Mouse (Mus musculus) adrenal gland, postnatal 36 days (tissue): ENCODE measurements around the gene Rheb. TPM values are rescaled to one million over a fixed set of nuclear protein-coding genes. Genes with fewer than 3 reads are reported as not detected.
A peak's percentile ranks its signal among the peaks of the same experiment; 100 is the strongest.
"Not testable (repeated sequence)": the region's sequence is repeated elsewhere in the genome, so short reads cannot be mapped to it uniquely, and the experiment has no call there.

Experiments used
- DNase-seq, 2 experiments: peaks; one replicate each; pipeline ENCODE4 v3.0.0; 2021; ENCODE audit warnings: mixed read lengths in 1 of 2
- total RNA-seq, 2 experiments: library from RNA; stranded (reverse); gene quantifications; 2 replicates each; pipeline ENCODE4 v1.2.3; 2021

Rheb gene
- total RNA-seq, 2 experiments from 2014 or later: 80.8 to 88.1 TPM

DNA sequence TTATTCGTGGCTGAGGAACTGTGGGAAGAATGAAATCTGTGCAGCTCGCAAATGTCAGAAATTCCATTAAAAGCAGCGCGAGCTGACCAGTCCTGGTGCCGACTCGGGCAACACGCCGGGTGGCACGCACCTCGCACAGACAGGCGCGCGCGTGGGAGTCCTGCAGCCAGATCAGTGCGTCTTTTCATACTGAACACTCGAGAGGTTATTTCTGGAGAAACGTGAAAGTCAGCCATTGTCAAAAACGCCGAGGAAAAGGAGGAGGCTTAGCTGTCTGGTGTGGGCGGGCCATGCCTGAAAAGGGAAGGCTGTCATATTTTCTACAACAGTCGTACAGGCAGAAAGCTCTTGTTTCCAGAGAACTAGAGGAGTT lies 665 bp upstream of the Rheb start:
- DNase-seq: no peak

DNA sequence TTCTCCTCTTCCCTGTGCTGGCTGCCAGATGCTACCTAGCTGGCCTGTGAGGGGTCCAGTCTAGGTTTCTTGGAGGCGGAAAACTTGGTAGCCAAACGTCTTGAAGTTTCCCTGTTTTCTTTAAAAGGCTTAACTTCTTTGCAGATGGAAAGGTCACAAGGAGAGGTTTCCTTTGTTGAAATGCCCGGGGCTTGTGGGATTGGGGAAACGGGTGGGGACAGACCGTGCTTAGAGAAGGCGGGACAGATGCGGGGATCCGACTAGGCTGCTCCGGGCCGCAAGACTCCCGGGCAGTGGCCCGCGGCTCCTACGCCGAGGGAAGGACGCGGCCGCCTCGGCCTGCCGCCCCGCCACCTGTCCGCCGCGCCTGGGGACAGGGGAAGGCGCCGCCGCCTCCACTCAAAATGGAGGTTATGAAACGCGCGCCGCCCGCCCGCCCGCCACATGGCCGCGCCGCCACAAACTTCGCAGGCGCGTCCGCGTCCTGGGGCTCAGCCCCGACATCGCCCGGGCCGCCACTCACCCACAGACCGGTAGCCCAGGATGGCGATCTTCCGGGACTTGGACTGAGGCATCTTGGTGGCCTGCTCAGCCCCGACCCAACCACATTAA lies 656 bp downstream of the Rheb start:
- DNase-seq: peak in 1 of 2 experiments; percentile 63

DNA sequence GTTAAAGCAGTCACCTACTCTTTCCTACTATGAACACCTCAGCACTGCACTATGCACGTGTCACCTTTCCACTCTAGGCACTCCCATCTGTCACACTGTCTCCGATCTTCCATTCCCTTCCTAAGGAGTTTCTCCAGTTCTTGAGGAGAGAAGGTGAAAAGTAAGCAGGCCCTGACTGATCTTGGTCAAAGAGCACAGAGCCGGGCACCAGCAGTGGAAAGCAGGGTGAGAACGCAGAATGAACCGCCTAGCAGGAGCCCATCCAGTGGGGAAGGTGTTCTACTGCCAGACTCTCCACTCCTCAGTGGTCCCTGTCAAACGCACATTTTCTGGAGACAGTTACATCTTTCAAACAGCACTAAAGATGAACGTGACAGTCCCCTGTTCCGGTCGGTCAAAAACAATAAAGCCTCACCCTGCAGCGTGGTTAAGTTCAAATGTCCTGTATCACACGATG lies 1.4 kb downstream of the Rheb start:
- no peak for DNase-seq

DNA sequence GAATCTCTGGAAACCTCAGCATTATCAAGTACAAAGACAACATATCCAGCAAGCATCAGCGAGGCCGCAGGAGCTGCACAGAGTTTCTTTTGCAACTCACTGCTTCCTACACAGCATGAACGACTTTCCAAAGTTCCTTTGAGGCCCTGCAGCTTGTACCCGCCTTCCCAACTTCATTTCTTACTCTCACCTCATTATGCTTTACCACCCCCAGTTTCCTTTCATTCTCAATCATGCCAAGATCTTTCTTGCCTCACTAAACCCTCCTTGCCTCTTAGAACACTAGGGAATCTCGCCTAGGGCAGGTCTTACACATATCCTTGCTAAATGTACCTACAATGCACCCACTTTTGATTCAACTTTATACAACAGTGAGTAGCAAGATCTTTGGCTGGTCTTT lies 7.9 kb downstream of the Rheb start:
- no peak for DNase-seq

GRCm38 (mm10) chr5:24831912-24832311 lies 10.5 kb downstream of the Rheb start:
- no peak for DNase-seq

DNA sequence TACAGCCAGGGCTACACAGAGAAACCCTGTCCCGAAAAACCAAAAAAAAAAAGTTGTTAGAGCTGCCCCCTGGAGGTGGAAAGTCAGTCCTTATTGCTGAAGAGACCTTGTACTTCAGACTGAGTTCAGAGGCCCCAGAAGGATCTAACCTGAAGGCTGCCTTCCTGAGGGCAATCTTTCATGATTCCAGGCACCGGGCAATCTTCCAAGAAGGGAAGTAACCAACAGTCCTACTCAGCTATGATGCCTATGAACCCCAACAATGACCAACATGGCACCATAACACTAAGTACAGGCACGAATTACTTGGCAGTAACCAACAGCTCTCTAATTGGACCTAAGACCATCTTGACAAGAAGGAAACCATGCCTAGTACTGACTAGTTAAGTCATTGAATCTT lies 14.0 kb downstream of the Rheb start:
- DNase-seq: peak in 1 of 2 experiments; percentile 21

GRCm38 (mm10) chr5:24827173-24827572 lies 15.3 kb downstream of the Rheb start:
- no peak for DNase-seq

DNA sequence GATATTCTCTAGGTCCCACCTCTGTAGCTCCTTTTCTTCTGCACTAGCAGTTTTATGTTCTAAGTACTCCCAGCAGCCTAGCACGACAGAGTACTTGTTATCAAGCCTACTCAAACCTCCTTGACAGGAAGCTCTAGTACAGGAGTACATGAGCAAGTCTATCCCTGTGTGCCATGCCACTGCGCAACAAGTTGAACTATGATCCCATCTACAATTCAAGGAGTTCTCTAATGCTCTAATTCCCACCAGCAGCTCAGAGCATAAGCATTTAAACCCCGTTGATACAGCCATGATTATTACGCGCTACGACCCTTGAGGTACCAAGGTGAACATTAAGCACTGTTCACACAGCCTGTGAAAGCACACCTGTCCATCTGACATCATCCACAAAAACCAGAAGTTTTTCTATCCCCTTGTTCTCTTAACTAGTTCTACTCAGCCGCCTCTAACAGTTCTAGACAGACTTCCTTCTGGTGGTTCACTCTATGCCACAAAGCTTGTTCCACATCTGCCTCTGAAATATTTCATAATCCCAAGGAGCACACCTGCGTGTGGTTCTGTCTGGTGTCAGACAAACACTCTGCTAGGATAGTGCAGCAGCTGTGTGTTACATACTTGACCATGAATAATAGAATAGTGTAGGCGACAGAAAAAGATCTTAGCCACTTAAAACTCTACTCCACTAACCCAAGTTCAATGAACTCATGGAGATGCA lies 16.2 kb downstream of the Rheb start:
- no peak for DNase-seq

DNA sequence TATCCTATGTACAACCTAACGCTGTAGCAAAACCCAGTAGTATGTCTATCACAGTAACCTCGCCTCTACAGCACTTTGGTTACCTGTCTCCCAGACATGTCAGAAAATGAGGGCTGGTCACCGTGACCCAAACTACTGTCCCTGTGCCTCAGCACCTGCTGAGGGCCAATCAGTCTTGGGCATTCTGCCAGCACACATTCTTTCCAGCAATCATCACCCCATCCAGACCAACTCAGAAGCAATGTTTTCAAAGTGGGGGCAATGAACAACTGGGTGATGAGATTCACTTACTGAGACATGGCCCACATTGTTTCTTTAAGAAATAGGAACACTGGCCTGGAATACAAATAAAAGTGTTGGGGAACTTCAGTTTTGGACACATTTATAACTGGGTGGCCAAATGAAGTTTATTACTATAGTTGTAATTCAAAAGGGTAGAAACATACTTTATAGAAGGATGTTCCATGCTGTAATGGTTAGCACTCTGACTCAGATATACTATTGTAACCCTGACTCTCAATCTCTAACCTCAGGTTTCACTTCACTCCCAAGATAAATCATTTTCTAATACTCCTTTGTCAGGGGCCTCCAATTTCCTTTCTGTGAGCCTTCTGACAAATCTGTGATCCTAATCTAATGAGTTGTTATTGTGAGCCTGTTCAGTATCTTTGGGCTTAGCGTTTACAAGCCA lies 16.9 kb downstream of the Rheb start:
- peak in 1 of 2 experiments; percentile 49 for DNase-seq

DNA sequence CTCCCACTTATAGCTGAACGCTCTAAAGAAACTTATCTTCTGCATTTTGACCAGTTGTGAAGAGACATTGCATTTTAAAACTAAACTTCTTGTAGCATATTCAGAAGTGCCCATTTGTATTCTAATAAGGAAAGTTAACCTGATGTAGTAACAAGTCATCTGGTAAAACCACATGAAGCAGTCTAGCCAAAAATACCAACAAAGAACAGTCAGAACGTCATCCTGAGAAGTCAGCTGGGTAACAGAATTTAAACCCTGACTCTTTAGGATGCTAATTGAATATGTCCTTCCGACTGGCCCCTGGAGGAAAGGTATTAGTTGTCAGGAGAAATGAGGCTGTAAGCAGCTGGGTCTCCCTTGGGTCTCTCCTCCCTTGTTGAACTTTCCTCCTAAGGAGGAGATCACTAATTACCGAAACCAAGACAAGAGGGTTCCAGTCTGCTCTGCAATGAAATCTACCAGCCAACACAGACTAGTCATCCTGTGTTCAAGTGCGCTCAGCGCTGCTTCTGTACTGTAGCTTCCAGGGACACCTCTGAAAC lies 18.5 kb downstream of the Rheb start:
- no peak for DNase-seq

DNA sequence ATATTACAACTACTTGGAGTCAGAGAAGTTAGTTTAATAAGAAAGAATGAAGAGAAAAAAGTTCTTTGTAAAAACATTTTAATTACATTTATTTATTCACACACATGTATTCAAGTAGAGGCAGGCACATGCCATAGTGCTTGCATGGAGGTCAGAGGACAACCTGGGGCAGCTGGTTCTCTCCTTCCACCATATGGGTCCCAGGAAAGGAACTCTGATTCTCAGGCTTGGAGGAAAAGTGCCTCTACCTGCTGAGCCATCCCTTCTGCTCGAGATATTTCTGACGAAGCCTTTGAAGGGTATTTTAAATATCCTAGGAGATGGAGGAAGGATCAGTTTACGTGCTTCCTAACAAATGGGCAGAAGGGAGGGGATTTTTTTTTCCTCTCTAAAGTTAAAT lies 19.6 kb downstream of the Rheb start:
- no peak for DNase-seq

- DNase-seq: not testable (repeated sequence)
Observed at GRCm38 (mm10) chr5:24822231-24822630, 20.2 kb downstream of the Rheb start.

GRCm38 (mm10) chr5:24821403-24821841 lies 21.0 kb downstream of the Rheb start:
- DNase-seq: peak; percentile 50 to 62

DNA sequence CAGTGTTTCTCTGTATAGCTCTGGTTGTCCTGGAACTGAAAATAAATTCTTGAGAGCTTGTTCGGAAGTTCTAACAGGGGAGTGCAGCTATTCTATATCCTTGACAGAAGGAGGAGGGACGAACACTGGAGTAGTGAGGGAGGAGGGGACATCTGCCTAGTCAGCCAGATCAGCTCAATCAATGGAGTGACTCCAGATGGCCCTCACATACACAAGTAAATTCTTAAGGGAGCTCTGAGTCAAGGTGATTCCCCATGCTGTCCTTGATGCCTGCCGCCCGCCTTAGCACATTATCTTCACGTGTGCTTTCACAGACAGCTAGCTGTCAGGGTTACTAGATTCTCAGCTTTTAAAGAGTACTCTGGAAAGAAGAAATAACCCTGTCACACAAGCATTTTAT lies 21.8 kb downstream of the Rheb start:
- no peak for DNase-seq

DNA sequence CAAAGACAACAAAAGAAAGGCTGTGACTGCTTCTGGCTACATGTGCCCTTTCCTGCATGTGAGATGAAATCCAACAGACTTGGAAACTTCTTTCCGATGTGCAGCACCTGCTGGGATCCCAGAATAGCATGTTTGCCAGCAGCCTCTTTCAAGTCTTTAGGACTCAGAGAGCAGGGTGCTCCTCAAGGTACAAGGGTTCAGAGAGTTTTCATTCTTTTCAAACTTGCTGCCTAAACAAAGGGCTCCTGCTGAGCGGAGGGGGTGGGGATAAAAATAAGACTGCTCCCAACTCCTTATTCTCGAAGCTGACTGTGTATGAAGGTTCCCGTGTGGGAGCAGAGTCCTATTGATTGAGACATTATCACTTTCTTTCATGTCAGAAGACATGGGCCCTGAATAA lies 25.2 kb downstream of the Rheb start:
- no peak for DNase-seq

DNA sequence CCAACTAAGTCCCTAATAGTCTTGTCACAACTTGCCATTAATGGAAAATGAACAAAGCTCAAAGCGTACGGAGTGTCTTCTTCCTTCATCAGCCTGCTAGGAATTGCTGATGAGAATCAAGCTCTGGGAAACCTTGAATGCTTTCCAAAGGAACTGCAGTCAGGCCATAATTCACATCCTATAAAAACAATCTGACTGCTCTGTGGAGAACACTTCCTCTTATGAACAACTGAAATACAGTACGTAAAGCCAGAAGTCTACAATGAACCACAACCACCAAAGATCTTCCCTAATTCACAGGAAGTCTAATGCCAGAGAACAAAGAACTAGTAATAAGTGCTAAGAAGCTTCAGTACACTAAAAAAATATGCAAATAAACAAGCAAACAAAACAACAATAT lies 28.5 kb downstream of the Rheb start:
- DNase-seq: peak in 1 of 2 experiments; percentile 25

DNA sequence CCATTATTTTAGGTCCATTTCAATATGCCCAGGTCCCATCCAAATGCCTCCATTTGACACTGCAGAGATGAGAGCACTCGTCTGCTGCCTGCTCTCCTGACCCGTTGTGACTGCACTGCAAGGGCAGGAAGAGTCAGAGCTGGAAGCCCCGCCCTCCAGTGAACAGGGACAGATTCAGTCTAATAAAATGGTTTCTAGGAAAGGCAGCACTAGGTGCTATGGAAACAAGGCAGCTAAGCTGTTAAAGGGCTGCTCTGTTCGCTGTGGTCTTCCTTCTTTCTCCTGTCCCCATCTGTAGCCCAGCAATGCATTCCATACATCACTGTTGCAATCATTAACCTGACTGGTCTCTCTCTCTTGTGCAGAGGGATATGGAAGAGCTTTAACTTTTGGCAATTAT lies 29.4 kb downstream of the Rheb start:
- peak; percentile 71 to 78 for DNase-seq

- no peak for DNase-seq
Observed at GRCm38 (mm10) chr5:24805222-24805621, 37.2 kb downstream of the Rheb start.

GRCm38 (mm10) chr5:24804661-24805060 lies 37.8 kb downstream of the Rheb start:
- no peak for DNase-seq

DNA sequence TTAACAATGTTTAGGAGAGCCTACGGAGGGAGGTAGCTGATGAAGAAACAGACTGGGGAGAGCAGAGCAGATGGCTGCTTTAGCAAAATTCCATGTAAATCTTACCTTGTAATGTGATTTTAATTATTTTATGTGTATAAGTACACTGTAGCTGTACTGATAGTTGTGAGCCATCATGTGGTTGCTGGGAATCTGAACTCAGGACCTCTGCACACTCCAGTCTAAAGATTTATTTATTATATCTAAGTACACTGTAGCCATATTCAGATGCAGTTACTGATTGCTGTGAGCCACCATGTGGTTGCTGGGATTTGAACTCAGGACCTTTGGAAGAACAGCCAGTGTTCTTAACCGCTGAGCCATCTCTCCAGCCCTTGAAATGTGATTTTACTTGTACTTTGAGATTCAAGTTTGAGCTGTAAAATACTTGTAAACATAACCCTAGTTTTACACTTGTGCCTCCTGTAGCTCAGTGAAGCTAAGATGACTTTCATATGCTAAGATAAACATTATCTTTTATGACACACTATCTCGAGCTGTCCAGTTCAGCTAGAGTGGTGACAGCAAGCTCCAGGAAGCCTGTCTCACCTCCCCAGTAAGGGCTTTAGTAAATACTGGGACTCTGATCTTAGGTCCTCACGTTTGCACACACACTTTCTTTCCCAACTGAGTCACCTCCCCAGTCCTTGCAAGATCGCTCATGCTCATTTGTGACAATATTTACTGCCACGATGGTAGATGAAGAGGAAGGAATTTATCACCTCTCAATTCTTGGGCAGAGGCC lies 40.4 kb downstream of the Rheb start:
- DNase-seq: no peak

- peak; percentile 39 to 46 for DNase-seq
Observed at GRCm38 (mm10) chr5:24800416-24800815, 42.0 kb downstream of the Rheb start.

DNA sequence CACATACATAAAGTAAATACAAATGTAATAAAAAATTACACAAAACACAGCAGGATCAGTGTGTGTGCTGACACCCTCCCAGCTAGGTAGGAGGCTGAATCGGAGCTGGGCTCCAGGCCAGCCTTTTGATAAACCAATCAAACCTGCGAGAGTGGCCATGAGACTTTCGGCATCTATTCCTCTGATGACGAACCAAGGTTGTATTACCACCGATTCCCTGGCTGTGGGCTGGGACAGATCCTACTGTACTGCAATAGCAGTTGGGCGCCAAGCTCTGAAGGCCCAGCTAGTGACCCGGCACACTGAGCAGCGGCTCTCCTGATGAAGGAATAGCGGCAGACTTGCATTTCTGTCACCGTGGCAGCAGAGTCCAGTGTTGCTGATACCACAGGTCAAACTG lies 43.8 kb downstream of the Rheb start:
- peak; percentile 35 to 37 for DNase-seq
